Mouse (Mus musculus) heart, embryonic 10.5 days (tissue): Measurements from ENCODE around the gene Gm10198. TPM values are rescaled to one million over a fixed set of nuclear protein-coding genes. Genes with fewer than 3 reads are reported as not detected.

Experiments used
- DNase-seq: peaks from one replicate; pipeline ENCODE4 v3.0.0-alpha.2; 2017; ENCODE audit warnings: low spot score
- H3K27ac ChIP-seq: fragments of 300-500 bp; sonication (generic); 2 replicates; pipeline ENCODE4 v1.5.1; 2016; ENCODE audit warnings: mild to moderate bottlenecking
- H3K27me3 ChIP-seq: fragments of 300-500 bp; sonication (generic); 2 replicates; pipeline ENCODE4 v1.6.1; 2016; ENCODE audit warnings: mild to moderate bottlenecking; ENCODE audit not compliant: poor library complexity, insufficient read depth, severe bottlenecking
- H3K36me3 ChIP-seq: fragments of 300-500 bp; sonication (generic); 2 replicates; pipeline ENCODE4 v1.6.1; 2016; ENCODE audit warnings: mild to moderate bottlenecking, moderate library complexity
- H3K4me1 ChIP-seq: fragments of 300-500 bp; sonication (generic); 2 replicates; pipeline ENCODE4 v1.6.1; 2016; ENCODE audit warnings: mild to moderate bottlenecking
- H3K4me3 ChIP-seq: fragments of 300-500 bp; sonication (generic); 2 replicates; pipeline ENCODE4 v1.5.1; 2016; ENCODE audit warnings: mild to moderate bottlenecking, moderate library complexity
- H3K9me3 ChIP-seq: fragments of 300-500 bp; sonication (generic); 2 replicates; pipeline ENCODE4 v1.6.1; 2016; ENCODE audit warnings: mild to moderate bottlenecking, moderate library complexity
- WGBS: fragments of 180-500 bp; shearing (Covaris S2); methylation state at CpG from one replicate; pipeline ENCODE4 v1.1.7; 2016; 5-methylcytosine and 5-hydroxymethylcytosine counted together
- polyA plus RNA-seq: library from polyadenylated mRNA; unstranded; fragments of >200 nt; fragmentation: Nextera tagmentation; extraction: Ambion mirVana; gene quantifications from 2 replicates; pipeline ENCODE4 v1.2.1, GENCODE M21; 2016

The Gm10198 gene
- polyA plus RNA-seq, 1 experiment from 2014 or later, result not detected

GRCm38 (mm10) chr13:111604826-111605225, 12.2 kb downstream of the Gm10198 start:
- H3K27ac ChIP-seq, result no peak overlapping the region
- no peak overlapping the region for H3K4me3 ChIP-seq
- H3K4me1 ChIP-seq, result no peaks in the 10 kb centered on the region
- 86% methylated on average over 5 of the region's 5 CpGs for WGBS
- no peaks in the 10 kb centered on the region for H3K27me3 ChIP-seq
- H3K36me3 ChIP-seq, result no peaks in the 10 kb centered on the region
- no peak for DNase-seq
- no peaks in the 10 kb centered on the region for H3K9me3 ChIP-seq

GRCm38 (mm10) chr13:111616168-111617125, 23.9 kb downstream of the Gm10198 start:
- H3K36me3 ChIP-seq, result no peaks in the 10 kb centered on the region
- no peaks in the 10 kb centered on the region for H3K4me1 ChIP-seq
- whole genome bisulfite sequencing, result 77% methylated on average over 13 of the region's 13 CpGs
- H3K9me3 ChIP-seq, result no peaks in the 10 kb centered on the region
- peak; percentile 61 for DNase-seq
- H3K4me3 ChIP-seq, result no peak overlapping the region
- H3K27ac ChIP-seq, result no peak overlapping the region
- no peaks in the 10 kb centered on the region for H3K27me3 ChIP-seq

DNA sequence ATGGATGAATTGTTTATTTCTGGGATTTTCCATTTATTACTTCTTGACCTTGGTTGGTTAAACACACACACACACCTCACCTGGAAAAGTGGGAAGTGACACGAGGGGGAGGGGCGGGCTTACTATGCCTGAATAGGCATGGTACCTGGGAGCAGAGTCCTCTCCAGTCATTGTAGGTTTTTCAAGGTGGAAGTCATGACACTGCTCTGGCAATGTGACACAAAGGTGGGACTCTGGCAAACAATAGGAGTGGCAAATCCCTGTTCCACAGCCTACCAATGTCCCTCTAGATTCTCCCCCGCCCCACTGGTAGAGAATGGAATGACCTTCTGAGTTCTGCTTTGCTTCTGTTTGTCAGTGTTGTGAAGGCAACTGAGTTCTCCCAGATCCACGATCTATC, 27.8 kb downstream of the Gm10198 start:
- 71% methylated on average over 4 of the region's 4 CpGs for WGBS
- Histone ChIP-seq H3K27ac (no peak overlapping the region), H3K27me3 (no peaks in the 10 kb centered on the region), H3K36me3 (no peaks in the 10 kb centered on the region), H3K4me1 (no peaks in the 10 kb centered on the region), H3K9me3 (no peaks in the 10 kb centered on the region), H3K4me3 (no peak overlapping the region)
- no peak for DNase-seq

DNA sequence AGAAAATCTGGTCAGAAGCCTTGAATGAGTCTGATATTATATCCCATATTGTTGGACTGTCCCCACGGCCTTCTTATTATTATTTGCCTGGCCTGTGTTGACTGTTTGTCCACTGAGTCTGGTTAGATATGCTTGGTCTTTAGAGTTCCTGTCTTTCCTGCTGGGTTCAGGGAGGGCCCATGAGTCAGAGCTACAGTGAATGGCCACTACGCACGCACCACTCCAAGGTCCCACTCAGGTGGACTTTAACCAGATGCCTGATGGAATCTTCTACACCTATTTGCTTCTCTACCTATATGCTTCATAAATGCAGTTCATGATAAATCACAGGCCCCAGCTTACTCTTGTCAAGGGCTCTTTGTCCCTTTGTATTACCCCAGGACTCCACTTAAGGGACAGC, 29.8 kb downstream of the Gm10198 start:
- WGBS, result 87% methylated on average over 3 of the region's 3 CpGs

DNA sequence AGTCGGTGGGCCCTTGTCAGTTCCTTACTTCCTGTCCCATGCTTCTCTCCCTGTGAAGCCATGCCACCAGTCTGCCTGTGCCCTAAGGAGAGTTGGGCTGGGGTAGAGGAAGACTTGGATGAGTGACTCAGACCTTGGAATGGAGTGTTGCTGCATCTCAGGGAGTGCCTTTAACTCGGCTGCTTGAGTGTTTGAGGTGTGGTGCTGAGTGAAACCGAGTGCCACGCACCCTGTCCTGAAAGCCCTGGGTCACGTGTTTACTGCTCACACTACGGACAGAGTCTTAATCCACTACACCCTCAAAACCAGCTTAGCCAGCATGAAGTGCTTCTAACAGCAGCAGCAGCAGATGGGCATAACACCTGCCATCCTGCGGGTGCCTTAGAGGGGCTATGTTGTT, 30.5 kb downstream of the Gm10198 start:
- Histone ChIP-seq H3K27me3 (no peaks in the 10 kb centered on the region), H3K36me3 (no peaks in the 10 kb centered on the region), H3K27ac (no peak overlapping the region), H3K4me1 (no peaks in the 10 kb centered on the region), H3K9me3 (no peaks in the 10 kb centered on the region), H3K4me3 (no peak overlapping the region)
- DNase-seq, result no peak
- WGBS, result 77% methylated on average over 7 of the region's 7 CpGs

More for the DNA sequence above, 29.8 kb downstream of the Gm10198 start:
- no peaks in the 10 kb centered on the region for H3K9me3 ChIP-seq
- H3K27me3 ChIP-seq, result no peaks in the 10 kb centered on the region
- H3K36me3 ChIP-seq, result no peaks in the 10 kb centered on the region
- no peaks in the 10 kb centered on the region for H3K4me1 ChIP-seq
- no peak overlapping the region for H3K27ac ChIP-seq
- DNase-seq, result no peak
- no peak overlapping the region for H3K4me3 ChIP-seq

DNA sequence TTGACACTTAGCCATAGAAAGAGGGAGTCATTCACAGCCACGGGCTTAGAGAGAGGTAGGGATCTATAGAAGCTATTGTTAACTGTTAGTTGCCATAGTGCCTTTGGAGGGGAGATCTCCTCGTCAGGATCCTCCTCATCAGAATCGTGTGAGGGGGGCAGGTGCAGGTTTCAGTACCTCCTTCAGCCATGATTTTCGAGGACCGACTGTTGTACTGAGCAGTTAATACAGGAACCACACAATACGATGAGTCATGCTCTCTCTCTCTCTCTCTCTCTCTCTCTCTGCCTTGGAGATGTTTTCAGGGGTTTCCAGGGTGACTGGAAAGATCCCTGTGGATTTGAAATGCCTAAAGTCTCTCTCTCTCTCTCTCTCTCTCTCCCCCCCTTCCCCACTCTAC, 31.5 kb downstream of the Gm10198 start:
- H3K27ac ChIP-seq, result no peak overlapping the region
- H3K9me3 ChIP-seq, result no peaks in the 10 kb centered on the region
- no peak for DNase-seq
- no peaks in the 10 kb centered on the region for H3K36me3 ChIP-seq
- H3K4me1 ChIP-seq, result no peaks in the 10 kb centered on the region
- H3K27me3 ChIP-seq, result no peaks in the 10 kb centered on the region
- no peak overlapping the region for H3K4me3 ChIP-seq
- 70% methylated on average over 6 of the region's 6 CpGs for WGBS

DNA sequence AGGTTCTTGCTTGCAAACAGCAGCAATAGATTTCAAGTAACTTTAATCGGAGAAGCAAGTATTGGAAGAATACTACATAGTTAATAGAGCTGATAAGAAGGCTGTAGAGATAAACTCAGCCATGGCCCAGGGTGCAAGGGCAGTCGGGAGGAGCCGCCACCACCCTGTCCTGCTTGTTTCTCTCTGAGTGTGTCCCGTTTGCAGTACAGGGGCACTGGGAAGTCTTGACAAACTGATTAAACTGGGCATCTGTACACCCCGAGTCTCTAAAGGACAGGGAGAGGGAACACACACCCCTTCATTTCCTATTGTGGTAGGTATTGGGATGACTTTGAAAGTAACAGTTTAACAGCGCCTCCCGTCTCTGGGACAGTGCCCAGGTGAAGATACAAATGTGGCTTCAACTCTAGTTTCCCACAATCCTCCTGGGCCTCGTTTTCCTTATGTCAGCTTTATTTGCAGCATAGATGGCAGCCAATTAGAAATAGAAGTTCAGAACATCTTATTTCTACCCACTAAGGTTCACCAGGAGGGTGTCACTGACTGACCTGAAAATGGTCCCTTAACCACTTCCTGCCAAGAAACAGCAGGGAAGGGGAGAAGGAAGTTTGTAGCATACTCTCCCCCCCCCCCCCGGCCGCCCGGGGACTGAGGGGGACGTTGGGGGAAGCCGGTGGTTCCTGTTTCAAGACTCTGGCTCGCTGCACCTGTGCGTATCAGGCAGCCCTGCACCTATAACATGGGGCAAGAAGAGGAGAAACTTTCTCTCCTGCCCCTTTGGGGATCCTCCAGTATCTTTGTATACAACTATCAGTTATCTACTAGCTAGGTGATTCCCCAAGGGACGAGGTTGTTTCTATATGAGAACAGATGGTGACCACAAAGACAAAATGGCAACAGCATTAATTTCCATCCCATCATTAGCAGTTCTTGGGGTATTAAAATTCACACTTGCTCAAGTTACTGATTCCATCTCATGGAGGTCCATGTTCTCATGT, 41.9 kb downstream of the Gm10198 start:
- Histone ChIP-seq H3K9me3 (no peaks in the 10 kb centered on the region), H3K27me3 (no peaks in the 10 kb centered on the region)
- WGBS, result 77% methylated on average over 16 of the region's 16 CpGs

GRCm38 (mm10) chr13:111640319-111640718, 47.7 kb downstream of the Gm10198 start:
- H3K27ac ChIP-seq, result no peak overlapping the region
- no peaks in the 10 kb centered on the region for H3K27me3 ChIP-seq
- 88% methylated on average over 6 of the region's 6 CpGs for WGBS
- no peak overlapping the region for H3K4me3 ChIP-seq
- H3K9me3 ChIP-seq, result no peaks in the 10 kb centered on the region
- H3K4me1 ChIP-seq, result no peaks in the 10 kb centered on the region
- no peaks in the 10 kb centered on the region for H3K36me3 ChIP-seq
- no peak for DNase-seq

More for the DNA sequence above, 41.9 kb downstream of the Gm10198 start:
- Histone ChIP-seq H3K4me3 (no peak overlapping the region), H3K36me3 (no peaks in the 10 kb centered on the region), H3K27ac (no peak overlapping the region), H3K4me1 (no peaks in the 10 kb centered on the region)
- no peak for DNase-seq

Other genes with a start within 250 kb of the Gm10198 start
- gene Gpbp1, start 102.7 kb upstream of the Gm10198 start, polyA plus RNA-seq, result 62.5 and 75.2 TPM in 2 replicates
- not detected in 2 replicates for gene Gm49496, start 42.8 kb upstream of the Gm10198 start, polyA plus RNA-seq
- 14.4 and 15.5 TPM in 2 replicates for gene Mier3, start 88.2 kb downstream of the Gm10198 start, polyA plus RNA-seq
- 13.8 and 16.6 TPM in 2 replicates for gene Map3k1, start 216.2 kb downstream of the Gm10198 start, polyA plus RNA-seq